26 mouse cellular contexts compared by ENCODE assay signal in genomic region chr19:10185876-10186275, GRCm38 (mm10). TPM values are rescaled to one million over a fixed set of nuclear protein-coding genes. Genes with fewer than 3 reads are reported as not detected.
DNase-seq lines count a peak whose midpoint lies in the region; ATAC-seq and TF ChIP-seq lines count a peak whose summit lies in the region.
"Had no signal": no experiment of that assay in that cellular context is flagged by ENCODE, and none has a peak within 500 bp of the region (broad histone marks: within the 10 kb centered on the region; RNA-seq: fewer than 3 reads in every experiment).

No protein-coding gene starts in this region.

- no peak for TF ChIP-seq CTCF in layer of hippocampus, adult 2 months (conservative IDR thresholded peaks at IDR 0.05)

- ATAC-seq in forebrain, embryonic 14.5 days: no peak
- ATAC-seq in forebrain, embryonic 16.5 days: no peak
- no peak for ATAC-seq in neural tube, embryonic 12.5 days (ENCODE audit: low FRiP score, low read depth)
- ATAC-seq in neural tube, embryonic 15.5 days (ENCODE audit: low FRiP score): no peak

- peaks cover 59% of the 10 kb centered on the region for H3K36me3 ChIP-seq in forebrain, embryonic 14.5 days (ENCODE audit: control insufficient read depth, insufficient read depth, low read length)
- peaks cover 25% of the 10 kb centered on the region for H3K36me3 ChIP-seq in forebrain, embryonic 16.5 days (ENCODE audit: control insufficient read depth, insufficient read depth)
- peaks cover 61% of the 10 kb centered on the region for H3K36me3 ChIP-seq in neural tube, embryonic 12.5 days
- peaks cover 51% of the 10 kb centered on the region for H3K36me3 ChIP-seq in neural tube, embryonic 15.5 days

- WGBS in forebrain, embryonic 14.5 days: 89% methylated on average over 3 of the region's 3 CpGs
- WGBS in forebrain, embryonic 16.5 days: 80% methylated on average over 3 of the region's 3 CpGs
- WGBS in neural tube, embryonic 12.5 days: 98% methylated on average over 3 of the region's 3 CpGs
- 89% methylated on average over 3 of the region's 3 CpGs for WGBS in neural tube, embryonic 15.5 days

- peaks cover 15% of the 10 kb centered on the region for H3K4me1 ChIP-seq in forebrain, embryonic 14.5 days (ENCODE audit: control insufficient read depth, insufficient read depth, low read length)
- H3K4me1 ChIP-seq in forebrain, embryonic 16.5 days (replicated peaks; ENCODE audit: control insufficient read depth, insufficient read depth, low read length): peaks cover 52% of the 10 kb centered on the region
- peaks cover 22% of the 10 kb centered on the region for H3K4me1 ChIP-seq in neural tube, embryonic 12.5 days
- peaks cover 60% of the 10 kb centered on the region for H3K4me1 ChIP-seq in neural tube, embryonic 15.5 days

- no peak overlapping the region for H3K4me3 ChIP-seq in forebrain, embryonic 14.5 days (ENCODE audit: low read depth, low read length)
- H3K4me3 ChIP-seq in forebrain, embryonic 16.5 days (replicated peaks; ENCODE audit: low read length): no peak overlapping the region
- no peak overlapping the region for H3K4me3 ChIP-seq in layer of hippocampus, adult 2 months
- H3K4me3 ChIP-seq in neural tube, embryonic 12.5 days: no peak overlapping the region
- no peak overlapping the region for H3K4me3 ChIP-seq in neural tube, embryonic 15.5 days (replicated peaks)
- H3K4me3 ChIP-seq: heart, adult 2 months; heart, embryonic 15.5 days; liver, embryonic 15.5 days; lung, embryonic 15.5 days; stomach, embryonic 15.5 days had no signal

- H3K9ac ChIP-seq in forebrain, embryonic 14.5 days (ENCODE audit: low read length): peak overlapping the region; percentile 21; the same call in 1 of the 2 replicates
- no peak overlapping the region for H3K9ac ChIP-seq in forebrain, embryonic 16.5 days (replicated peaks; ENCODE audit: low read depth, low read length)
- H3K9ac ChIP-seq in neural tube, embryonic 12.5 days: peak overlapping the region; percentile 3; the same call in 1 of the 2 replicates
- H3K9ac ChIP-seq in neural tube, embryonic 15.5 days (replicated peaks): no peak overlapping the region
- H3K9ac ChIP-seq: heart, embryonic 15.5 days; liver, embryonic 15.5 days; lung, embryonic 15.5 days; stomach, embryonic 15.5 days had no signal

- no peak for DNase-seq in forebrain, embryonic 14.5 days (ENCODE audit: low spot score)
- no peak for DNase-seq in layer of hippocampus, adult 2 months (ENCODE audit: low spot score in 2 of 2)
- no peak for DNase-seq in layer of hippocampus, adult 8-10 months (ENCODE audit: low spot score in 2 of 2)
- DNase-seq in neural tube, embryonic 10.5 days (ENCODE audit: extremely low spot score, low spot score): no peak
- DNase-seq in retina, embryonic 14.5 days (ENCODE audit: low spot score): no peak
- DNase-seq: adrenal gland, adult 8-10 months; cerebellum, adult 2 months; gastrocnemius, postnatal 25 days; heart, adult 2 months; heart, postnatal 36 days; kidney, adult 9 months; kidney, postnatal 14 days; layer of hippocampus, postnatal 36 days; lung, postnatal 36 days; right cerebral cortex, adult 18-20 months; right cerebral cortex, postnatal 4 days; thymus, postnatal 25 days had no signal

- no peaks in the 10 kb centered on the region for H3K27me3 ChIP-seq in forebrain, embryonic 14.5 days (replicated peaks; ENCODE audit: control insufficient read depth, insufficient read depth, low read length)
- no peaks in the 10 kb centered on the region for H3K27me3 ChIP-seq in forebrain, embryonic 16.5 days (replicated peaks; ENCODE audit: control insufficient read depth, insufficient read depth, low read length)
- H3K27me3 ChIP-seq in neural tube, embryonic 12.5 days (replicated peaks): no peaks in the 10 kb centered on the region
- H3K27me3 ChIP-seq in neural tube, embryonic 15.5 days (replicated peaks): no peaks in the 10 kb centered on the region
- H3K27me3 ChIP-seq: heart, embryonic 15.5 days; liver, embryonic 15.5 days; lung, embryonic 15.5 days; megakaryocyte, embryonic 14.5 days; stomach, embryonic 15.5 days had no signal

- no peak overlapping the region for H3K4me2 ChIP-seq in forebrain, embryonic 14.5 days (ENCODE audit: low read length)
- no peak overlapping the region for H3K4me2 ChIP-seq in forebrain, embryonic 16.5 days (ENCODE audit: low read length)
- peak overlapping the region; percentile 91; the same call in 1 of the 2 replicates for H3K4me2 ChIP-seq in neural tube, embryonic 12.5 days (replicated peaks)
- peak overlapping the region; percentile 74 for H3K4me2 ChIP-seq in neural tube, embryonic 15.5 days
- H3K4me2 ChIP-seq: heart, embryonic 15.5 days; lung, embryonic 15.5 days; stomach, embryonic 15.5 days had no signal

- H3K9me3 ChIP-seq in forebrain, embryonic 14.5 days (replicated peaks; ENCODE audit: control insufficient read depth, low read length): no peaks in the 10 kb centered on the region
- H3K9me3 ChIP-seq in forebrain, embryonic 16.5 days (ENCODE audit: control insufficient read depth, low read length): no peaks in the 10 kb centered on the region
- H3K9me3 ChIP-seq in neural tube, embryonic 12.5 days: no peaks in the 10 kb centered on the region
- no peaks in the 10 kb centered on the region for H3K9me3 ChIP-seq in neural tube, embryonic 15.5 days (replicated peaks)
- H3K9me3 ChIP-seq: heart, embryonic 15.5 days; liver, embryonic 15.5 days; lung, embryonic 15.5 days; megakaryocyte, embryonic 14.5 days; stomach, embryonic 15.5 days had no signal

- H3K27ac ChIP-seq in forebrain, embryonic 14.5 days (ENCODE audit: low read depth, low read length): no peak overlapping the region
- H3K27ac ChIP-seq in forebrain, embryonic 16.5 days (ENCODE audit: low read length): no peak overlapping the region
- H3K27ac ChIP-seq in layer of hippocampus, adult 2 months: peak overlapping the region; percentile 36; the same call in 1 of the 2 replicates
- no peak overlapping the region for H3K27ac ChIP-seq in neural tube, embryonic 12.5 days
- 0 out of 2 replicates have a peak overlapping the region, but pooled peaks have one; percentile 18 for H3K27ac ChIP-seq in neural tube, embryonic 15.5 days (replicated peaks)
- H3K27ac ChIP-seq: heart, adult 2 months; heart, embryonic 15.5 days; liver, embryonic 15.5 days; lung, embryonic 15.5 days; stomach, embryonic 15.5 days had no signal

RNA-seq across cellular contexts. Expression of gene Fads1, which starts 3.2 kb away (rescaled TPM):
- 104 and 125 TPM in 2 replicates for polyA plus RNA-seq in forebrain, embryonic 14.5 days (2014; fragmentation: Nextera tagmentation; extraction: Ambion mirVana)
- 171 and 179 TPM in 2 replicates for polyA plus RNA-seq in forebrain, embryonic 16.5 days (2015; fragmentation: Nextera tagmentation; extraction: Ambion mirVana)
- total RNA-seq in layer of hippocampus, adult 2 months (2021): 100 to 1,000 TPM; 191 to 198 TPM
- total RNA-seq in layer of hippocampus, adult 8-10 months (2022): 100 to 1,000 TPM; 188 to 213 (median 199) TPM
- polyA plus RNA-seq in neural tube, embryonic 12.5 days (2016; fragmentation: Nextera tagmentation; extraction: Ambion mirVana): 162 and 167 TPM in 2 replicates
- 146 and 157 TPM in 2 replicates for polyA plus RNA-seq in neural tube, embryonic 15.5 days (2015; fragmentation: Nextera tagmentation; extraction: Ambion mirVana)

RNA-seq across cellular contexts. Expression of gene Tmem258, which starts 17.9 kb away (rescaled TPM):
- polyA plus RNA-seq in forebrain, embryonic 14.5 days (2014; fragmentation: Nextera tagmentation; extraction: Ambion mirVana): 380 and 505 TPM in 2 replicates
- polyA plus RNA-seq in forebrain, embryonic 16.5 days (2015; fragmentation: Nextera tagmentation; extraction: Ambion mirVana): 324 and 352 TPM in 2 replicates
- total RNA-seq in layer of hippocampus, adult 2 months (2021): 10 to 100 TPM; 74.0 to 79.7 TPM
- 10 to 100 TPM; 73.3 to 92.9 (median 81.3) TPM for total RNA-seq in layer of hippocampus, adult 8-10 months (2022)
- 342 and 348 TPM in 2 replicates for polyA plus RNA-seq in neural tube, embryonic 12.5 days (2016; fragmentation: Nextera tagmentation; extraction: Ambion mirVana)
- 353 and 355 TPM in 2 replicates for polyA plus RNA-seq in neural tube, embryonic 15.5 days (2015; fragmentation: Nextera tagmentation; extraction: Ambion mirVana)

RNA-seq across cellular contexts. Expression of gene Fen1, which starts 18.1 kb away (rescaled TPM):
- 53.4 and 63.9 TPM in 2 replicates for polyA plus RNA-seq in forebrain, embryonic 14.5 days (2014; fragmentation: Nextera tagmentation; extraction: Ambion mirVana)
- 47.4 and 48.9 TPM in 2 replicates for polyA plus RNA-seq in forebrain, embryonic 16.5 days (2015; fragmentation: Nextera tagmentation; extraction: Ambion mirVana)
- 10 to 100 TPM in 1 of 2 experiments, 1 to 10 TPM in 1; 9.6 to 12.2 TPM for total RNA-seq in layer of hippocampus, adult 2 months (2021)
- total RNA-seq in layer of hippocampus, adult 8-10 months (2022): 10 to 100 TPM in 2 of 4 experiments, 1 to 10 TPM in 2; 8.9 to 12.2 (median 9.9) TPM
- polyA plus RNA-seq in neural tube, embryonic 12.5 days (2016; fragmentation: Nextera tagmentation; extraction: Ambion mirVana): 69.6 and 73.6 TPM in 2 replicates
- polyA plus RNA-seq in neural tube, embryonic 15.5 days (2015; fragmentation: Nextera tagmentation; extraction: Ambion mirVana): 22.8 and 42.1 TPM in 2 replicates

RNA-seq across cellular contexts. Expression of gene Myrf, which starts 54.7 kb away (rescaled TPM):
- polyA plus RNA-seq in forebrain, embryonic 14.5 days (2014; fragmentation: Nextera tagmentation; extraction: Ambion mirVana): 0.20 and 0.40 TPM in 2 replicates
- 0.29 and 0.30 TPM in 2 replicates for polyA plus RNA-seq in forebrain, embryonic 16.5 days (2015; fragmentation: Nextera tagmentation; extraction: Ambion mirVana)
- total RNA-seq in layer of hippocampus, adult 2 months (2021): 10 to 100 TPM; 27.0 to 27.8 TPM
- total RNA-seq in layer of hippocampus, adult 8-10 months (2022): 10 to 100 TPM; 31.6 to 37.2 (median 36.7) TPM
- 1.0 and 1.4 TPM in 2 replicates for polyA plus RNA-seq in neural tube, embryonic 12.5 days (2016; fragmentation: Nextera tagmentation; extraction: Ambion mirVana)
- polyA plus RNA-seq in neural tube, embryonic 15.5 days (2015; fragmentation: Nextera tagmentation; extraction: Ambion mirVana): 0.79 and 1.7 TPM in 2 replicates
- total RNA-seq: gastrocnemius, postnatal 25 days; monocyte, adult 5-6 weeks had no signal

Comparison
In these comparisons a context has a peak if more than half of its experiments do, and no peak if none do; other contexts are left out.
1. H3K27ac ChIP-seq: peak in layer of hippocampus, adult 2 months (single experiment) and neural tube, embryonic 15.5 days (single experiment); none in forebrain, embryonic 14.5 days (single experiment), forebrain, embryonic 16.5 days (single experiment) and neural tube, embryonic 12.5 days (single experiment).
2. H3K9ac ChIP-seq: peak in forebrain, embryonic 14.5 days (single experiment) and neural tube, embryonic 12.5 days (single experiment); none in forebrain, embryonic 16.5 days (single experiment) and neural tube, embryonic 15.5 days (single experiment).
3. H3K4me2 ChIP-seq: peak in neural tube, embryonic 12.5 days (single experiment) and neural tube, embryonic 15.5 days (single experiment); none in forebrain, embryonic 14.5 days (single experiment) and forebrain, embryonic 16.5 days (single experiment).